Mouse (Mus musculus): ENCODE measurements at regions not wholly inside any gene's neighbourhood (a gene's known extent, or its start where the extent isn't known, plus 50 kb on each side); places are given as distances from the start of the nearest gene placed in this dataset.

- ATAC-seq = no peak
- Histone ChIP-seq H3K27me3 (ENCODE audit: insufficient read depth, low read length) (no peaks in the 10 kb centered on the region), H3K9ac (replicated peaks) (no peak overlapping the region), H3K36me3 (replicated peaks; ENCODE audit: insufficient read depth, low read length) (no peaks in the 10 kb centered on the region), H3K4me2 (ENCODE audit: low read depth, low read length) (no peak overlapping the region), H3K9me3 (ENCODE audit: low read length) (no peaks in the 10 kb centered on the region), H3K4me3 (ENCODE audit: low read depth, low read length) (no peak overlapping the region), H3K27ac (ENCODE audit: low read depth) (no peak overlapping the region), H3K4me1 (ENCODE audit: insufficient read depth) (no peaks in the 10 kb centered on the region; the same call in 1 of the 2 replicates)
- TF ChIP-seq EP300 (IDR thresholded peaks at IDR 0.05; ENCODE audit: low read depth) (no peak), CTCF (IDR thresholded peaks at IDR 0.05; ENCODE audit: low read depth) (no peak)
- no peak for DNase-seq
- 76% methylated on average over 3 of the region's 3 CpGs for WGBS (ENCODE audit: insufficient replicate concordance)
These were observed 285.0 kb upstream of the Runx1 start for GRCm38 (mm10) chr16:93110912-93111311.

DNA sequence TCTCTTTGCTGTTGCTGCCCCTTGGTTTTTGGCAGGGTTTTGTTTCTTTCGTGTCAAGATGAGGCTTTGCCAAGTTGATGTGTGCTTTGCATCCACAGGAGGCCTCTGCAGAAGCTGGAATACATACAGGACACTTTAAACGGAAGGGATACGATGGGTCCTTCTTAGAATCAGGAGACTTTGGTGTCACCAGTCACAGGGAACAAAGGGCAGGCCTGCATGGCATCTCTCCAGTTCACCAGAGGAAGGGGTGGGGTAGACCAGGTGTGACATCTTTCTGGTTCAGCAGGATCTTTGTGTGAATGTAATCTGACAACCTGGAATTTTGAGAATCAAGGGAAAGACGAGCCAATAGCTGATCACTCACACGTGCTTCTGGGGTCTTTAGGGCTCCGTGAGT, 284.5 kb upstream of the Runx1 start:
- DNase-seq (no peak), ATAC-seq (no peak)
- Histone ChIP-seq H3K9ac (replicated peaks) (no peak overlapping the region), H3K27ac (ENCODE audit: low read depth) (no peak overlapping the region), H3K9me3 (ENCODE audit: low read length) (no peaks in the 10 kb centered on the region), H3K4me3 (ENCODE audit: low read depth, low read length) (no peak overlapping the region), H3K4me2 (ENCODE audit: low read depth, low read length) (no peak overlapping the region), H3K27me3 (ENCODE audit: insufficient read depth, low read length) (no peaks in the 10 kb centered on the region), H3K4me1 (ENCODE audit: insufficient read depth) (no peaks in the 10 kb centered on the region; the same call in 1 of the 2 replicates), H3K36me3 (replicated peaks; ENCODE audit: insufficient read depth, low read length) (no peaks in the 10 kb centered on the region)
- TF ChIP-seq CTCF (IDR thresholded peaks at IDR 0.05; ENCODE audit: low read depth) (no peak), EP300 (IDR thresholded peaks at IDR 0.05; ENCODE audit: low read depth) (no peak)
- WGBS (ENCODE audit: insufficient replicate concordance) = 75% methylated on average over 6 of the region's 6 CpGs

DNA sequence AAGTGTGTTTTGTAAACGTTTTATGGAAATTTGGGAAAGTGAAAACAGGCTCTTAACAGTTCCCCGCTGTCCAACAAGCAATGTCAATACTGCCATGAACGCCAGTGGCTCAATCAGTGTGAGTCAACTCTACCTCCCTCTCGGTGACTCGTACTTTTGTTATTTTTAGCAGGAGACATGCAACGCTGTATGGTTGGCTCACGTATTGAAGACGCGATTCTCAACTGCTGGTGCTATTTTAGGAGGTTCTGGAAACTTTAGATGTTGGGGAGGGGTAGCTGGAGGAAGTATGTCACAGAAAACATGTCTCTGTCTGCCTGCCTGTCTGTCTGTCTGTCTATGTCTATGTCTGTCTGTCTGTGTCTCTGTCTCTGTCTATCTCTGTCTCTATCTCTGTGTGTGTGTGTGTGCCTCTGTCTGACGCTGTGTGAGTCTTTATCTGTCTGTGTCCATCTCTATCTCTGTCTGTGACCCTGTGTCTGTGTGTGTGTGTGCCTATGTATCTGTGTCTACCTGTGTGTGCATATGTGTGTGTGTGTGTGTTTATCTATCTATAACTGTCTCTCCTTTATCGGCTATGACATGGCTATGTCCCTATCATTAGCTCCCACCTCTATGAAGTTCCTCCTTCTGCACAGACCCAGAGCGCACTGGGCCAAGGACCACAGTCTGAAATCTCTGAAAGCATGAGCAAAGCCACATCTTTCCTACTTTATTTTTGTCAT, 283.9 kb upstream of the Runx1 start:
- ATAC-seq = no peak
- 49% methylated on average over 12 of the region's 12 CpGs for WGBS (ENCODE audit: insufficient replicate concordance)

GRCm38 (mm10) chr16:93107524-93107845, 281.5 kb upstream of the Runx1 start:
- Histone ChIP-seq H3K9ac (replicated peaks) (no peak overlapping the region), H3K4me1 (ENCODE audit: insufficient read depth) (no peaks in the 10 kb centered on the region; the same call in 1 of the 2 replicates), H3K36me3 (replicated peaks; ENCODE audit: insufficient read depth, low read length) (no peaks in the 10 kb centered on the region), H3K27ac (ENCODE audit: low read depth) (no peak overlapping the region), H3K9me3 (ENCODE audit: low read length) (no peaks in the 10 kb centered on the region), H3K4me3 (ENCODE audit: low read depth, low read length) (no peak overlapping the region), H3K27me3 (ENCODE audit: insufficient read depth, low read length) (no peaks in the 10 kb centered on the region), H3K4me2 (ENCODE audit: low read depth, low read length) (no peak overlapping the region)
- no peak for ATAC-seq
- DNase-seq = no peak
- 83% methylated on average over 5 of the region's 5 CpGs for WGBS (ENCODE audit: insufficient replicate concordance)
- peak; percentile 18; the same call in 1 of the 2 replicates for TF ChIP-seq CTCF (IDR thresholded peaks at IDR 0.05; ENCODE audit: low read depth)
- no peak for TF ChIP-seq EP300 (IDR thresholded peaks at IDR 0.05; ENCODE audit: low read depth)

More for the DNA sequence above, 283.9 kb upstream of the Runx1 start:
- H3K9me3 ChIP-seq (ENCODE audit: low read length) = no peaks in the 10 kb centered on the region
- no peaks in the 10 kb centered on the region for H3K36me3 ChIP-seq (replicated peaks; ENCODE audit: insufficient read depth, low read length)
- no peak for DNase-seq
- H3K4me1 ChIP-seq (ENCODE audit: insufficient read depth) = no peaks in the 10 kb centered on the region; the same call in 1 of the 2 replicates
- H3K27ac ChIP-seq (ENCODE audit: low read depth) = no peak overlapping the region
- H3K9ac ChIP-seq (replicated peaks) = no peak overlapping the region
- no peak overlapping the region for H3K4me3 ChIP-seq (ENCODE audit: low read depth, low read length)
- TF ChIP-seq EP300 (IDR thresholded peaks at IDR 0.05; ENCODE audit: low read depth) = no peak
- TF ChIP-seq CTCF (IDR thresholded peaks at IDR 0.05; ENCODE audit: low read depth) = no peak
- no peaks in the 10 kb centered on the region for H3K27me3 ChIP-seq (ENCODE audit: insufficient read depth, low read length)
- no peak overlapping the region for H3K4me2 ChIP-seq (ENCODE audit: low read depth, low read length)

- 81% methylated on average over 13 of the region's 13 CpGs for WGBS (ENCODE audit: insufficient replicate concordance)
- ATAC-seq = no peak
- Histone ChIP-seq H3K4me1 (ENCODE audit: insufficient read depth) (no peaks in the 10 kb centered on the region; the same call in 1 of the 2 replicates), H3K9ac (replicated peaks) (no peak overlapping the region), H3K36me3 (replicated peaks; ENCODE audit: insufficient read depth, low read length) (no peaks in the 10 kb centered on the region), H3K4me3 (ENCODE audit: low read depth, low read length) (no peak overlapping the region), H3K27me3 (ENCODE audit: insufficient read depth, low read length) (no peaks in the 10 kb centered on the region), H3K27ac (ENCODE audit: low read depth) (no peak overlapping the region), H3K9me3 (ENCODE audit: low read length) (no peaks in the 10 kb centered on the region), H3K4me2 (ENCODE audit: low read depth, low read length) (no peak overlapping the region)
- no peak for DNase-seq
- TF ChIP-seq EP300 (IDR thresholded peaks at IDR 0.05; ENCODE audit: low read depth) = no peak
- TF ChIP-seq CTCF (IDR thresholded peaks at IDR 0.05; ENCODE audit: low read depth) = no peak
These were observed 281.0 kb upstream of the Runx1 start for GRCm38 (mm10) chr16:93106811-93107523.

GRCm38 (mm10) chr16:93102174-93102573, 276.2 kb upstream of the Runx1 start:
- no peak for TF ChIP-seq EP300 (IDR thresholded peaks at IDR 0.05; ENCODE audit: low read depth)
- no peaks in the 10 kb centered on the region for H3K36me3 ChIP-seq (replicated peaks; ENCODE audit: insufficient read depth, low read length)
- no peak overlapping the region for H3K4me3 ChIP-seq (ENCODE audit: low read depth, low read length)
- H3K4me1 ChIP-seq (ENCODE audit: insufficient read depth) = no peaks in the 10 kb centered on the region
- WGBS (ENCODE audit: insufficient replicate concordance) = 75% methylated on average over 3 of the region's 3 CpGs
- no peak overlapping the region for H3K27ac ChIP-seq (ENCODE audit: low read depth)
- no peaks in the 10 kb centered on the region for H3K9me3 ChIP-seq (ENCODE audit: low read length)
- H3K9ac ChIP-seq (replicated peaks) = no peak overlapping the region
- DNase-seq = no peak
- ATAC-seq = no peak
- H3K4me2 ChIP-seq (ENCODE audit: low read depth, low read length) = no peak overlapping the region
- no peaks in the 10 kb centered on the region for H3K27me3 ChIP-seq (ENCODE audit: insufficient read depth, low read length)
